Mouse (Mus musculus): ENCODE data around the gene Ccdc138. TPM values are rescaled to one million over a fixed set of nuclear protein-coding genes. Genes with fewer than 3 reads are reported as not detected.

Ccdc138 gene
- total and polyA plus RNA-seq, 2 experiments from 2014 or later: 1.9 to 2.8 TPM

GRCm38 (mm10) chr10:58616565-58616964, 118.8 kb downstream of the Ccdc138 start:
- Histone ChIP-seq H3K27ac (ENCODE audit: low read depth) (no peak overlapping the region), H3K27me3 (ENCODE audit: control insufficient read depth, insufficient read depth, low read length) (no peaks in the 10 kb centered on the region), H3K4me1 (ENCODE audit: control insufficient read depth, insufficient read depth) (no peaks in the 10 kb centered on the region), H3K9me3 (replicated peaks; ENCODE audit: control insufficient read depth, low read length) (no peaks in the 10 kb centered on the region), H3K36me3 (replicated peaks; ENCODE audit: control insufficient read depth, insufficient read depth, low read length) (no peaks in the 10 kb centered on the region), H3K4me3 (ENCODE audit: low read depth, low read length) (no peak overlapping the region), H3K4me2 (ENCODE audit: low read depth, low read length) (no peak overlapping the region), H3K9ac (replicated peaks; ENCODE audit: low read depth, low read length) (no peak overlapping the region)
- no peak for ATAC-seq (ENCODE audit: insufficient read depth, low read depth)
- TF ChIP-seq CTCF (IDR thresholded peaks at IDR 0.05; ENCODE audit: low read depth): no peak
- WGBS: 81% methylated on average over 5 of the region's 5 CpGs
- no peak for DNase-seq (ENCODE audit: low spot score)

- DNase-seq (ENCODE audit: low spot score) (no peak), ATAC-seq (ENCODE audit: insufficient read depth, low read depth) (no peak)
- H3K36me3 ChIP-seq (replicated peaks; ENCODE audit: control insufficient read depth, insufficient read depth, low read length): no peaks in the 10 kb centered on the region
- no peak overlapping the region for H3K4me2 ChIP-seq (ENCODE audit: low read depth, low read length)
- no peaks in the 10 kb centered on the region for H3K9me3 ChIP-seq (replicated peaks; ENCODE audit: control insufficient read depth, low read length)
- no peak overlapping the region for H3K27ac ChIP-seq (ENCODE audit: low read depth)
- H3K4me3 ChIP-seq (ENCODE audit: low read depth, low read length): no peak overlapping the region
- H3K27me3 ChIP-seq (ENCODE audit: control insufficient read depth, insufficient read depth, low read length): no peaks in the 10 kb centered on the region
- 85% methylated on average over 17 of the region's 17 CpGs for WGBS
- no peaks in the 10 kb centered on the region for H3K4me1 ChIP-seq (ENCODE audit: control insufficient read depth, insufficient read depth)
- no peak overlapping the region for H3K9ac ChIP-seq (replicated peaks; ENCODE audit: low read depth, low read length)
- TF ChIP-seq EP300 (IDR thresholded peaks at IDR 0.05; ENCODE audit: low read depth) (no peak), CTCF (IDR thresholded peaks at IDR 0.05; ENCODE audit: low read depth) (no peak)
Measured at GRCm38 (mm10) chr10:58618501-58619216, 120.9 kb downstream of the Ccdc138 start.

- H3K4me3 ChIP-seq (ENCODE audit: low read depth, low read length): no peak overlapping the region
- H3K36me3 ChIP-seq (replicated peaks; ENCODE audit: control insufficient read depth, insufficient read depth, low read length): no peaks in the 10 kb centered on the region
- DNase-seq (ENCODE audit: low spot score) (no peak), ATAC-seq (ENCODE audit: insufficient read depth, low read depth) (no peak)
- H3K9me3 ChIP-seq (replicated peaks; ENCODE audit: control insufficient read depth, low read length): no peaks in the 10 kb centered on the region
- WGBS: 91% methylated on average over 4 of the region's 4 CpGs
- TF ChIP-seq CTCF (IDR thresholded peaks at IDR 0.05; ENCODE audit: low read depth) (no peak), EP300 (IDR thresholded peaks at IDR 0.05; ENCODE audit: low read depth) (no peak)
- no peak overlapping the region for H3K4me2 ChIP-seq (ENCODE audit: low read depth, low read length)
- no peaks in the 10 kb centered on the region for H3K27me3 ChIP-seq (ENCODE audit: control insufficient read depth, insufficient read depth, low read length)
- H3K9ac ChIP-seq (replicated peaks; ENCODE audit: low read depth, low read length): no peak overlapping the region
- H3K27ac ChIP-seq (ENCODE audit: low read depth): no peak overlapping the region
- H3K4me1 ChIP-seq (ENCODE audit: control insufficient read depth, insufficient read depth): no peaks in the 10 kb centered on the region
Measured at GRCm38 (mm10) chr10:58619266-58619665, 121.5 kb downstream of the Ccdc138 start.

GRCm38 (mm10) chr10:58624848-58625711, 127.3 kb downstream of the Ccdc138 start:
- WGBS: 37% methylated on average over 12 of the region's 12 CpGs
- Histone ChIP-seq H3K4me3 (ENCODE audit: low read depth, low read length) (no peak overlapping the region), H3K4me2 (ENCODE audit: low read depth, low read length) (no peak overlapping the region), H3K36me3 (replicated peaks; ENCODE audit: control insufficient read depth, insufficient read depth, low read length) (no peaks in the 10 kb centered on the region), H3K27me3 (ENCODE audit: control insufficient read depth, insufficient read depth, low read length) (no peaks in the 10 kb centered on the region), H3K4me1 (ENCODE audit: control insufficient read depth, insufficient read depth) (no peaks in the 10 kb centered on the region), H3K9me3 (replicated peaks; ENCODE audit: control insufficient read depth, low read length) (no peaks in the 10 kb centered on the region), H3K27ac (ENCODE audit: low read depth) (no peak overlapping the region), H3K9ac (replicated peaks; ENCODE audit: low read depth, low read length) (no peak overlapping the region)
- TF ChIP-seq CTCF (IDR thresholded peaks at IDR 0.05; ENCODE audit: low read depth) (no peak), EP300 (IDR thresholded peaks at IDR 0.05; ENCODE audit: low read depth) (no peak)
- no peak for DNase-seq (ENCODE audit: low spot score)
- ATAC-seq (ENCODE audit: insufficient read depth, low read depth): no peak

Other genes with a start within 250 kb of the Ccdc138 start
- 11.4 and 16.6 TPM in 2 replicates for gene Gcc2, start 242.5 kb upstream of the Ccdc138 start, total RNA-seq (2014; rRNA removed; ENCODE audit: low replicate concordance)
- gene Gcc2, start 242.5 kb upstream of the Ccdc138 start, polyA plus RNA-seq (2015; fragmentation: Nextera tagmentation; extraction: Ambion mirVana): 33.9 and 37.3 TPM in 2 replicates
- gene Lims1, start 174.5 kb upstream of the Ccdc138 start, total RNA-seq (2014; rRNA removed; ENCODE audit: low replicate concordance): 177 and 193 TPM in 2 replicates
- gene Lims1, start 174.5 kb upstream of the Ccdc138 start, polyA plus RNA-seq (2015; fragmentation: Nextera tagmentation; extraction: Ambion mirVana): 211 and 232 TPM in 2 replicates
- gene Ranbp2, start 51.0 kb upstream of the Ccdc138 start, total RNA-seq (2014; rRNA removed; ENCODE audit: low replicate concordance): 31.8 and 32.9 TPM in 2 replicates
- gene Ranbp2, start 51.0 kb upstream of the Ccdc138 start, polyA plus RNA-seq (2015; fragmentation: Nextera tagmentation; extraction: Ambion mirVana): 7.9 and 8.8 TPM in 2 replicates
- gene Edar, start 177.7 kb downstream of the Ccdc138 start, total RNA-seq (2014; rRNA removed; ENCODE audit: low replicate concordance): 0.08 TPM in 1 of 2 replicates, not detected in the other
- not detected in 2 replicates for gene Edar, start 177.7 kb downstream of the Ccdc138 start, polyA plus RNA-seq (2015; fragmentation: Nextera tagmentation; extraction: Ambion mirVana)
- gene Gm17542, start 220.3 kb downstream of the Ccdc138 start, total RNA-seq (2014; rRNA removed; ENCODE audit: low replicate concordance): not detected in 2 replicates
- not detected in 2 replicates for gene Gm17542, start 220.3 kb downstream of the Ccdc138 start, polyA plus RNA-seq (2015; fragmentation: Nextera tagmentation; extraction: Ambion mirVana)

All from heart, postnatal 0 days (tissue).